Mouse (Mus musculus) heart, adult 2 months (tissue): ENCODE measurements at regions not wholly inside any gene's neighbourhood (a gene's known extent, or its start where the extent isn't known, plus 50 kb on each side); places are given as distances from the start of the nearest gene placed in this dataset.

Source experiments
- CTCF ChIP-seq: fragments of 200-600 bp; IDR thresholded peaks from 2 replicates; pipeline ENCODE4 v1.8.1; 2022; ENCODE audit warnings: antibody characterized with exemption, mild to moderate bottlenecking, moderate library complexity
- POLR2A ChIP-seq: fragments of 200-500 bp; IDR thresholded peaks from 2 replicates; pipeline ENCODE4 v1.6.1; 2011; ENCODE audit warnings: mild to moderate bottlenecking, low read depth, low read length, control low read depth; ENCODE audit not compliant: insufficient read depth

GRCm38 (mm10) chr16:70724722-70725284 lies 411.1 kb downstream of the Gbe1 start:
- TF ChIP-seq CTCF, result no peak
- TF ChIP-seq POLR2A, result no peak
